Mouse (Mus musculus): Measurements from ENCODE around the gene Rpl23a. TPM values are rescaled to one million over a fixed set of nuclear protein-coding genes. Genes with fewer than 3 reads are reported as not detected.
"Not testable (repeated sequence)": the region's sequence is repeated elsewhere in the genome, so short reads cannot be mapped to it uniquely, and the experiment has no call there.

The Rpl23a gene
- total RNA-seq, 2 experiments from 2014 or later: 878 to 942 TPM

DNA sequence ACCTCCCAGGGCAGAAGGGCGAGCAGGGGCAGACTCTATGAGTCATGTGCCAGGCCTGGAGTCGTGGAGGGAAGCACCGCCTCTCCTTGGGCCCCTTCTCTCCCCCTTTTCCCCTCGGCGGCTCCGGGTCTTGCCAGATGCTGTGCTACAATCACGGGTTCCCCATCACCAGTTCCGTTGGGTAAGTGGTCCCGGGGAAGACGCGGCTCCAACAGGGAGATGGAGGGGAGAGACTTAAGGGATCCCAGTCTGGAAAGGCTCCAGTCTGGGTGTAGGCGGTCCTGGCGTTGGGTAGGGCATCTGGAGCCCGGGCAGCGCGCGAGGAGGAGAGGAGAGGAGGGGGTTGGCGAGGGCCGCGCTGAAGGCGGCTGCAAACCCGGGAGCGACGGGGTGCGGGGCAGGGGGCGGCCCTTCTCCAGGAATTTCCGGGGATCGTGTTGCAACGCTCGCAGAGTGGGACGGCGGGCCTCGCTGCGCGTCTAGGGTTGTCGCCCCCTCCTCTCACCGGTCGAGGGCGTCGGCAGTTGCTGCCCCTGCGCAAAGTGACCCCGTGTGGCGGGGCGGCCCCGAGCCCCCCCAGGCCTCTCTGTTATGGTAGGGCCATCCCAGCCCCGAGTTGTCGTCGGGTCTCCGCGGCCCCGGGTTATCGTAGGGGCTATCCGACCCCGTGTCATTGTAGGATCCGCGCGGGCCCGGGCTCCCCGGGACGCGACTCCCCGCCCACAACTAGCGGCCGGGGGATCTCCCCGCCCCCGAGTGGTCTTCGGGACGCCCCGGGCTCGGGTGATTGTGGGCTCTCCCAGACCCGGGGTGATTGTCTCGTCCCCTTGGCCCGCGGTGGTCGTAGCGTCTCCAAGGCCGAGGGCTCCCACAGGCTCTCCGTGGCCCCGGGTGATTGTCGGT lies 5.2 kb upstream of the Rpl23a start, which contains the start of gene Rab34:
Gene Rab34, plus strand, starts transcription at position 100 of the 903 bp plus-strand sequence.
- DNase-seq (ENCODE audit: low spot score in 2 of 2): peak; percentile 80 to 85

DNA sequence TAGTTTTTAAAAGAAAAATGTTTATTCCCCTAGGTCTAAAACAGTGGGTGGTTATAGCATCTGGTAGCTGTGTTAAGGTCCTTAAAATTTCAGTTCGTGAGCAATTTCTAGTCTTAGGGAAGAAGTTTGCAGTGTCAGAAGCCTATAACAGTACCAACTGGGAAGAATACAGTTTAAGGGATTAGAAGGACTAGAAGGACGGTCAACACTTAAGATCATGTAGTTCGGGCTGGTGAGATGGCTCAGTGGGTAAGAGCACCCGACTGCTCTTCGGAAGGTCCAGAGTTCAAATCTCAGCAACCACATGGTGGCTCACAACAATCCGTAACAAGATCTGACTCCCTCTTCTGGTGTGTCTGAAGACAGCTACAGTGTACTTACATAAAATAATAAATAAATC lies 1.3 kb upstream of the Rpl23a start:
- DNase-seq (ENCODE audit: low spot score in 2 of 2): not testable (repeated sequence)

DNA sequence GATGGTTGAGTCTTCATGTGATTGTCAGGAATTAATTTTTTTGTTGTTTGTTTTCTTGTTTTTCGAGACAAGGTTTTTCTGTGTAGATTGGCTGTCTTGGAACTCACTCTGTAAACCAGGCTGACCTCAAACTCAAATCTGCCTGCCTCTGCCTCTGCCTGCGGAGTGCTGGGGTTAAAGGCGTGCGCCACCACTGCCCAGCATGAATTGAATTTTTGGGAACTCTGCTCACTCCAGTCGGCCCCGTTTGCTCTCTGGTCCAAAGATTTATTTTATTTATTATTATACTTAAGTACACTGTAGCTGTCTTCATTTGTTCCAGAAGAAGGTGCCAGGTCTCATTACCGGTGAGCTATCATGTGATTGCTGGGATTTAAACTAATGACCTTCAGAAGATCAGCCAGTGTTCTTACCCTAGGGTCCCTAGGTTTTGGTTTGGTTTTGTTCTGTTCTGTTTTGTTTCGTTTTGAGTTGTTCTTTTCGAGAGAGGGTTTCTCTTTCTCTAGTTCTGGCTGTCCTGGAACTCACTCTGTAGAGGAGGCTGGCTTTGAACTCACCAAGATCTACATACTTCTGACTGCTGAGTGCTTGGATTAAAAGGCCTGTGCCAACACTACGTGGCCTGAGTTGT lies 615 bp upstream of the Rpl23a start:
- DNase-seq (ENCODE audit: low spot score in 2 of 2): no peak

DNA sequence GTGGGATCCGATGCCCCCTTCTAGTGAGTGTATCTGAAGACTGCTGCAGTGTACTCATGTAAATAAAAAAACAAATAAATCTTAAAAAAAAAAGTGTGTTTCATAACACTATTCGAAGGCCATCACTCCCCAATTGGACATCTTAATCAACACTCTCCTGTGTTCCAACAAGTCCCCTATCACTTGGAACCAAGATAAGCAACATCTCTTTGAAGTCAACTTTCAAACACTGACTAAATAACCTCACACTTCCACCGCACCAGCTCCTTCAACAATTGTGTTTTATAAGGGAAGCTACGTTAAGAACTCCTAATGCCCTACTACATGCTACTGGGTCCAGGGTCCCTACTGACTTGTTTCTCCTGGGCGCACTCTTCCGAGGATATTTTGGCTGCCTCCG lies 934 bp downstream of the Rpl23a start:
- DNase-seq (ENCODE audit: low spot score in 2 of 2): no peak

DNA sequence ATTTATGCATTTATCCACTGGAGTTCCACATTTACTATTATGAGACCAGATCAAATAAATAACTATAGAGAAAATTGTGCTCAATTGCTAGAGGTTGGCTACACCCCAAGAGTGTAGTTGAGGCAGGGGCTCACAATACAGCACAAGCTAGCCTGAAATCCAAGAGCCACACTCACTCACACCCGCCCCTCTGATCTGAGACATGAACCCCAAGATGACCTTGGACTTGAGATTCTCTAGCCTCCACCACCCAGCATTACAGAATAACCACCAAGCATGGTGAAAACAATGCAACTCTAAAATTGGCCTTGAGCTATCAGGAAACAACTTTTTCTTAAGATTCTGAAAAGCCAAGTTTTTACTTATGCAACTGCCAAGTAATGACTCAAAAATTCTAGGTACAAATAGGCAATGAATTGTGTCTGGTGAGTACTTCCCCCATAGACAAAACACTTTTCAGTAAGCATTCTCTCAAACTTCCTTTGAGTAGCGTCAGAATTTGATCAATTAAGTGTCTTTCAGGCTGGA lies 1.5 kb downstream of the Rpl23a start:
- DNase-seq (ENCODE audit: low spot score in 2 of 2): no peak

DNA sequence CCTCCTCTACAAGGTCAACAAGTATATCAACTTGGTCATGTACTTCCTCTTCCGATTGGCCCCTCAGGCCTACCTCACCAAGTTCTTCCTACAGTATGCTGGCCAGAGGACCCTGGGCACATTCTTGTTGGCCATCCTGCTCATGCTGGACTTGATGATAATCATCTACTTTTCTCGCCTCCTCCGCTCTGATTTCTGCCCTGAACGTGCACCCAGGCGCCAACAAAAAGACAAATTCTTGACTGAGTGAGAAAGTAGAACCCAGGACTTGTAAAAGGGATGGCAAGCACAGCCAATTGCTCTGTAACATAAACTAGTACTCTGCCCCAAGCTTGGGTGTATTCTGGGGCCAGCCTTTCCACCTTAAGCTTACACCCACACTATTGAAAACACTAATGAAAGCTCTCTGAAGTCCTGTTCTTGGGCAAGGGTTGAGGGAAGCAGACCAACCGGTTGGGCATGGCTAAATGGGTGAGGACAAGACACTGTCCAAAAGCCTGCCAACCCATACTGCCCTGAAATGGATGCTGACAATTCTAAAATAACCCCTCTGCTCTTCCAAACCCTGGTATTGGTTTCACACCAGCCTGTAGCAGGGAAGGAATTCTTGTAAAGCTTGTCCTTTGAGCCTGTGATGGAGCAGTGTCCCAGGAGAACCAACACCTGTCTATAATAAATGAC lies 3.2 kb downstream of the Rpl23a start:
- no peak for DNase-seq (ENCODE audit: low spot score in 2 of 2)

DNA sequence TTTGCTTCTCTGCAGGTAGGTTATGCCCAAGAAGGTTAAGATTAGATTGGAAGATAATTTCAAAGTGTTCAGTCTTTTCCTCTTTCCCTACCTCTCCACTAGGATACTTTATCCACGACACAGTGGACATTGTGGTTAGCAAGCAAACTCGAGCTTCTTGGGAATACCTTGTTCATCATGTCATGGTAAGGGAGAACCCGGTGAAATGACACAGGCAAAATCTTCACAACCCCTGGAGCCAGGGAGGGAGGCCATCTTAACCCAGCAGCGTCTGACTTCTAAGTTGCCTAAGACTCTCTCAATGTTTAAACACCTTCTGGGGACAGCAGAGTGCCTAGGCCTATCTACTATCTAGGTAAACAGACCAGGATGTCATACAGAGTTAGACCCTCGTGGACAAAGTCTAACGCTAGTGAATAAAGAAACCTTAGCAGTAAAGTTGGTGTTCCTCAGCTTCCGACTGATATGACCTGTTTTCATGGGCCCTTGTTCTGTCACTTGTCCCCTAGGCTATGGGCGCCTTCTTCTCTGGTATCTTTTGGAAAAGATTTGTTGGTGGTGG lies 3.9 kb downstream of the Rpl23a start:
- no peak for DNase-seq (ENCODE audit: low spot score in 2 of 2)

DNA sequence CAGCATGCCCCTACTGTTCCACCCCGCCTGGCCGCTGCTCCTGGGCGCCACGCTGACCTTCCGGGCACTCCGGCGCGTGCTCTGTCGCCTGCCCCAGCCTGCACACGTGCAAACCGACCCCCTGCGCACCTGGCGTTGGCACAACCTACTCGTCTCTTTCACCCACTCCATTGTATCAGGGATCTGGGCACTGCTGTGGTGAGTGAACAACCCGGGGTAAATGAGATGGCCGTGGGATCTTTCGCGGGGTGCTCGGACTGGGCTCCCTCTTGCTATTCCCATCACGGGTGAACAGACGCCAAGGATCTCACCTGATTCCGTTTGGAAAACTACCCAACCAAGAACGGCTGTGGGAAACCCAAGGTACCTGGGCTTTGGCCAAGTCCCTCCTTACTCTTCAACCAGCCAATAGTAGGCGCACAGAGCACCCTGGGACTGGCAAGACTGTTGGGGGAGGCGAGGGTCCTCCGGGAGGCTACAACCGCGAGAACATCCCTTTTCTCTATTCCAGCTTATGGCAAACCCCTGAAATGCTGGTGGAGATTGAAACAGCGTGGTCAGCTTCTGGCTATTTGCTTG lies 4.4 kb downstream of the Rpl23a start:
- peak; percentile 78 to 83 for DNase-seq (ENCODE audit: low spot score in 2 of 2)

DNA sequence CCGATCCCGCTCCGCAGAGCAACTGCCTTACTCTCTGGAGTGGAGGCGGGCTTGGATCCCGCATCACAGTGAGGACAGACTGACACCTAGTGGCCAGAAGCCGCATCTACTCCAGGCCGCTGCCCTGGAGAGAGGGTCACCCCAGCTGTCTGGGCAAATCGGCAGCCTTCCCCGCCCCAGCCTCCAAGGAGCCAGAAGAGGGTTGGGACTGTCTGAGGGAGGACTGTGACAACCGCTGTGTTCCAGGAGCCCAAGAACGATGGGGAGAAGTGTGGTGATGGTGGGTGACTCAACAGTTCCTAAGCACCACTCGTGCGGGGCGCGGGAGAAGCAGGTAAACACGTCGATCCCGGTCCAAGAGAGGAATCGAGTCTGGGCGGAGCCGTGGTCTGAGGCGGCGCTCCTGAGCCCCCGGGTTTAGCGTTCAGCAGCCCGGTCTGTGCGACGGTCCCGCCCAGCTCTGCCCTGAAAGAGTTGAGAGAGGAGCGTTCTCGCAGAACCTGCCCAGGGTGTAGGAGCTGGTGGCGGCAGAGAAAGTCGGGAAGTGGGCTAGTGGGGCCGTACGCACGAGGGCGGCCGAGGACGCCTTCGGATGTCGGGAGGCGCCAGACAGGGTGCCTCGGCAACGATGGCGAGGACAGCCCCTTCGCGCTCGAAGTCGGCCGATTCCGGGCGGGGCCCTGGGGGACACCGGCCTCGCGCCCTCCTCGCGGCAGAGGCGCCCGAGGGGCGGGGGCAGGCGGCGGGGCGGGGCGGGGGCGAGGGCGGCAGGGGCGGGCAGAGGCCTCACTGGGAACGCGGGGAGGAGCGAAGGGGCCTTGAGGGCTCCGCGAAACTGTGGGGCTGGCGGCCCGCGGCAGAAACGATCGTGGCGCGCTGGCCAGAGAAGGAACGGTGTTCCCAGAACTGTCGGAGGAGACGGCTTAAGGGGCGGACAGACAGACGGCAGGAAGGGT lies 5.2 kb downstream of the Rpl23a start:
- peak; percentile 98 to 99 for DNase-seq (ENCODE audit: low spot score in 2 of 2)

DNA sequence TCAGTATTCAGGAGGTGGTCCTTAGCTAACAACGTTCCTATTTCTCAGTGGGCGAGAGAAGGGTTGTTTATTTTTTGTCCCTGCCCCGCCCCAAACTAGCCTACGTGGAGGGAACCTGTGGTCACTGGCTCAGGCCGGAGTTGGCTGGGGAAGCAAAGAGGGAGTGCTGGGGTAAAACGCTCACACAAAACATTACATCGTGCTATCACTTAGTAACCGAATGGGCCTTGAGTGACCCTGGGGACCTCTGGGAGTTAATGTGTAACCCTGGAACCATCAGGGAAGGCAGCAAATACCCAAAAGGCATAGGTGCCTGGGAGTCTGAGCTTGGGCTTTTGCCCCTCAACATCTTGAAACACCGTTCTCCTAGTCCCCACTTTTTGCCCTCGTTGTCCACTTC lies 5.9 kb downstream of the Rpl23a start:
- no peak for DNase-seq (ENCODE audit: low spot score in 2 of 2)

DNA sequence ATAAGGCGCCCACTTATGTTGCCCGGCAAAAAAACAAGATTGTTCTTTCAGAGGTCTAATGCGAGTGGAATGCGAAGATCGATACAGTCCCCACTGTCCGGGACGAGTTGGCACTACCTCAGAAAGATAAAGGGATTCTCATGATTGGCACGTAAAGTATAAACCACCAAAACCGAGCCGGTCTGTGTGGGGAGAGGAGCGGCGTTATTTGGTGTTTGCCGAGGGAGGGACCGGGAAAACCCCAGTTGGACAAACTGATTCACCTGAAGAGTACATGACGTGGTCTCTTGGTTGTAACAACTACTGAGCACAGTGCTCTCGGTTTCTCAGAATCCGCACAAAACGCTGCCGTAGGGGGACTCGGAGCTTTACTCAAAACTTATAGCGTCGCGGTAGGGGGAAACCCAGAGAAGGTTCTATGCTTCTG lies 6.5 kb downstream of the Rpl23a start:
- DNase-seq (ENCODE audit: low spot score in 2 of 2): no peak

DNA sequence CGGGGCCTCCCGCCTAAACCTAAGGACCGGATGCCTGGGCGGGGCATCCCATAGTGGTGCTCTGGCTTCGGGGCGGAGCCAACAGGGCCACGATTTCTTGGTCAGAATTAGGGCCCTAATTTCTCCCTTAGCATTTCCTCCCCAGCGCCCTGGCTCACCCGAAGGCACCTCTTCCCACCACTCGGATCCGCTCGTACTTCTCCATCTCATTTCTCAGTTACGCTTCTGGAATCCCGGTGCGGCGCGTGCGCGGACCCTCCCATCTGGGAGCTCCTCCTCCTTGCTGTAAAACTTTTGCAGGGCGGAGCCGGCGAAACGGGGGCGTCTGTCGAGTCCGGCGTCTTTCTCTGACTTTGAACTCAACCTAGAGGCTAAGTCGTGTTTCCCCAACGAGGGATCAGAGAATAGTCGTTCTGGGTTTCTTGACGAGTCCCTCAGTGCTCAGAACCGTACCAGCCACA lies 7.0 kb downstream of the Rpl23a start, which contains the start of the genes Nek8 and Tlcd1:
Gene Nek8, minus strand, starts transcription at position 274 of the 461 bp plus-strand sequence.
Gene Tlcd1, plus strand, starts transcription at position 310 of the 461 bp plus-strand sequence.
- DNase-seq (ENCODE audit: low spot score in 2 of 2): peak; percentile 74 to 84

DNA sequence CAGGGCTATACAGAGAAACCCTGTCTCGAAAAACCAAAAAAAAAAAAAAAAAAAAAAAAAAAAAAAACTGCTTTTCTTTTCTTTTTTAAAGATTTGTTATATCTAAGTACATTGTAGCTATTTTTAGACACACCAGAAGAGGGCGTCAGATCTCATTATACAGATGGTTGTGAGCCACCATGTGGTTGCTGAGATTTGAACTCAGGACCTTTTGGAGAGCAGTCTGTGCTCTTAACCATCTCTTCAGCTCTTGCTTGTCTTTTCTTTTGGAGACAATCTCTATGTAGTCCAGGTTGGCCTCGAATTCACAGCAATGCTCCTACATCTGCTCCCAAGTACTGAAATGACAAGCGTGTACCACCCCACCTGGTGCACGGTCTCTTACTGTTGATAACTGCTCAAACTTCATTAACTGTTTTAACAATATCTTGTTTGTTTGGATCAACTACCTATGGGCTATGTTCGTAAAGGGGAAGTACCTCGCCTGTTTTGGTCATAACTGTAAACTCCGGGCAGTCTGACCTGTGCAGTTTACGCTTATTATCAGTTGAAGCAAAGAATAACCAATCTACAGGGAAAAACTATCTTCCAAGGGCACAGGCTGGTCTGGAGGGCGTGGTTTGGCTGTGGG lies 7.5 kb downstream of the Rpl23a start:
- no peak for DNase-seq (ENCODE audit: low spot score in 2 of 2)

DNA sequence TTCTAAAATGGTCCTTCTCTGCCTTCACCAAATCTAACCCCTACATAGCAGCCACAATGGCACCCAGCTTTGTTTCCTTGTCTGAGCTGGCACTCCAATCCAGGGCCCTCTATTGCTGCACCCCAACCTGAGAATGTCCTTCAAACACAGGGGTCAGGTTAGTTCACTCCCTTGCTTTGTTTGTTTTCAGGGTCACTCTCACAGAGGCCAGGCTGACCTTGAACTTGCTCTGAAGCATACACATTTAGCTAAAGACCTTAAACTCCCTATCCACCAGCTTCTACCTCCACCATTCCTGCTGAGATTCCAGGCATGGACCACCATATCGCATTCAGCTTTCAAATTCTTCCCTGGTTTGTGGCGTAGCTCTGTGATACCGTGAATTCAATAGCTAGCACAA lies 8.9 kb downstream of the Rpl23a start:
- no peak for DNase-seq (ENCODE audit: low spot score in 2 of 2)

DNA sequence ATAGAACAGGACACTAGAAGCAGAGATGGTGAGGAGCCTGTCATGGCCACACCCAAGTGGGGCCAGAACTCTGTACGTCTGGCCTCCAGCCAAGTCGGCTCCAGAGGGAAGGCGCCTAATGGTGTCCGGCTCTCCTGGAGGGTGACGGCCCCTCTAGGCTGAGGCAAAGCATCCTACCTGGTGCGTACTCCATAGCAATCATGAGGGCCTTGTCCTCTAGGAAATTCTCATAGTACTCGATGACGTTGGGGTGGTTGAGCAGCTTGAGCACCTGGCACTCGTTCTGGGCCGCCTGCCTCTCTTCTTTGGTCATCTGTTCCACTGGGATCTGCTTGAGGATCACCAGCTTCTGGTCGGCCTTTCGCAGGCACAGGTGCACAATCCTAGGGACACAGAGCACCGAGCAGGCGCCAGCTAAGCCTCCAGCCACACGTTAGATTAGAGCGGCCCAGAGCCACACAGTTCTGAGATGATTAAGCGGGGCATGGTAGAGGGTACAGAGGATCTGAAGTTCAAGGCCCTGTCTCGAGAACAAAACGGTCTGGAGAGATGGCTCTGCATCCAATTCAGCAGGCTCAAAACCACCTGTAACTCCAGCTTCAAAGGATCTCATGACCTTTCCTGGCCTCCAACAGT lies 10.5 kb downstream of the Rpl23a start:
- no peak for DNase-seq (ENCODE audit: low spot score in 2 of 2)

DNA sequence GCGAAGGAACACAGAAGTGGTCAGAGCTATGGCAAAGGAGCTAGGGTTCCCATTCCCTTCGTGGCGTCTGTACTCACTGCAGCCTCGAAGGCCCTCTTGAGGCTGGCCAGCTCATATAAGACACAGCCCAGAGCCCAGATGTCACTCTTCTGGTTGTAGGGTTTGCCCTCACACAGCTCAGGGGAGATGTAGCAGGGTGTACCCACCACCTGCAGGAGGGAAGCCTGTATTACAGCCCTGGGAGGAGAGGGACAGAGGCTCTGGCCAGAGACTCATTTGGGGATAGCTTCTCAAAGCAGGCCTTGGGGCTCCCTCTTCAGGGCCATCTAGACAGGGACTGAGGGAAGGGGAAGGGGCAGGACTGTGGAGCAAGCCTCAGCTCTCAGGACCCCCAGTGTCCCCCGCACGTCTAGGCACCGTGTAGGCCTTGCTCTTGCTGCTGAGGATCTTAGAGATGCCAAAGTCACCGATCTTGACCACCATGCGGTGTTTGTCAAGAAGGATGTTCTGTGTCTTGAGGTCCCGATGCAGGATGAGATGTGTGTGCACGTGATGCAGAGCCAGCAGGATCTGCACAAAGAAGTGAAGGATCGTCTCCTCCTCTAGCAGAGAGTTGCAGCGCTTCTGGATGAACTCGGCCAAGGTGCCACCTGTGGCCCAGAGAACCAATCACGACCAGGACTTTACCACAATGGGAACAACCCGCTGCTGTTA lies 11.2 kb downstream of the Rpl23a start:
- DNase-seq (ENCODE audit: low spot score in 2 of 2): peak in 1 of 2 experiments; percentile 47

DNA sequence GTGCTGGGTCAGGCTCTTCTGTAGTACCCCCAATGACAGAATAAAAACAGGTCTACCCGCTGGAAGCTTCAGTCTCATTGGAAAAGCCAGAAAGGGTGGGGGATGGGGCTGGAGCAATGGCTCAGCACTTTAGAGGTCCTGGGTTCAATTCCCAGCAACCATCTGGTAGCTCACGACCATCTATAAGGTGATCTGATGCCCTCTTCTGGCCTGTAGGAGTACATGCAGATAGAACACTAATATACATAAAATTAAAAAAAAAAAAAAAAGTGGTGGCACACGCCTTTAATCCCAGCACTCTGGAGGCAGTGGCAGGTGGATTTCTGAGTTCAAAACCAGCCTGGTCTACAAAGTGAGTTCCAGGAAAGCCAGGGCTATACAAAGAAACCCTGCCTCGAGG lies 12.1 kb downstream of the Rpl23a start:
- DNase-seq (ENCODE audit: low spot score in 2 of 2): no peak

DNA sequence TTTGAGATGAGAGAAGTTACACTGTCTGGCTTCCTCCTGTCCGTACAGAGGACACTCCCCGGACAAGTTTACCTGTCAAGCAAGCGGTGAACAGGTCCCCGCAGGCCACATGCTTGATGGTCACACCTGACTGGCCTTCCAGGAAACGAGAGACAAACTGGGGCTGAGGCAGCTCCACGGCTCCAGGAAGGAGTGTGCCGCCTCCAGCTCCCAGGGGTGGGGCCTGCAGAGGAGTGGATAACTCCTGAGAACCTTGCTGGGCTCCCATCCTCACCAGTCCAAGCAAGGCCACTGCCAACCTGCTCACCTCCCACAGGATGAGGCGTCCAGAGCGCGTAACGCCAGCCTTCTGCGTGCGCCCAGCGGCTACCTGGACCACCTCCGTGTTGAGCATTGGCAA lies 13.1 kb downstream of the Rpl23a start:
- DNase-seq (ENCODE audit: low spot score in 2 of 2): no peak
